Mouse (Mus musculus): ENCODE measurements around the gene 4930430F08Rik.

- TF ChIP-seq CTCF (IDR thresholded peaks at IDR 0.05; ENCODE audit: borderline replicate concordance, insufficient read depth, low read length) (no peak), POLR2A (IDR thresholded peaks at IDR 0.05; ENCODE audit: low read depth, low read length) (no peak)
These were observed 67.9 kb downstream of the 4930430F08Rik start for GRCm38 (mm10) chr10:100522330-100522729.
